Mouse (Mus musculus): ENCODE measurements around the gene Pepd. TPM values are rescaled to one million over a fixed set of nuclear protein-coding genes. Genes with fewer than 3 reads are reported as not detected.

The Pepd gene
- polyA plus RNA-seq, 1 experiment from 2014 or later: 178 TPM

DNA sequence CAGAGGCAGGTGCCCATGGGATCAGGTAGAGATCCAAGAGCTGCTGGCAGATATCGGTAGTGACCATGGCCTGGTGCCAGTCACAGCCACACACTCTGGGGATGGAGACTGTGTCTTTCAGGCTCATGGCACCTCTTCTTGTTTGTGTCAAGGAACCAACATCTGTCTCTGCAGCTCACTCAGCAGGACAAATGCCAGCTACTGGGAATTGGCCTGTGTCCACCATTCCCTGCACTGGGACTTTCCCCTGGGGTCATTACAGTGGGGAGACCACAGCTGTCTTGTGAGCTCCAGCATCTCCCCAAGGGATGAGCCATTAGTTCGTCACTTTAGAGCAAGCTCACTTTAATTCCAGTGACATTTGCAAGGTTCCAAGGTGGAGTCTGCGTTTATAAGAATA is 43.1 kb downstream of the Pepd start:
- 90% methylated on average over 3 of the region's 3 CpGs for WGBS
- Histone ChIP-seq H3K4me3 (ENCODE audit: low read depth, low read length) (no peak overlapping the region), H3K36me3 (ENCODE audit: control insufficient read depth, insufficient read depth) (peaks cover 21% of the 10 kb centered on the region; the same call in 1 of the 2 replicates), H3K27ac (ENCODE audit: low read depth, low read length) (no peak overlapping the region), H3K27me3 (replicated peaks; ENCODE audit: control insufficient read depth, insufficient read depth, low read length) (no peaks in the 10 kb centered on the region), H3K9me3 (ENCODE audit: control insufficient read depth) (no peaks in the 10 kb centered on the region), H3K4me1 (replicated peaks; ENCODE audit: control insufficient read depth, insufficient read depth, low read length) (no peaks in the 10 kb centered on the region), H3K4me2 (replicated peaks; ENCODE audit: low read depth) (no peak overlapping the region), H3K9ac (ENCODE audit: low read depth, low read length) (no peak overlapping the region)
- ATAC-seq: no peak
- TF ChIP-seq CTCF (IDR thresholded peaks at IDR 0.05; ENCODE audit: low read depth): no peak

DNA sequence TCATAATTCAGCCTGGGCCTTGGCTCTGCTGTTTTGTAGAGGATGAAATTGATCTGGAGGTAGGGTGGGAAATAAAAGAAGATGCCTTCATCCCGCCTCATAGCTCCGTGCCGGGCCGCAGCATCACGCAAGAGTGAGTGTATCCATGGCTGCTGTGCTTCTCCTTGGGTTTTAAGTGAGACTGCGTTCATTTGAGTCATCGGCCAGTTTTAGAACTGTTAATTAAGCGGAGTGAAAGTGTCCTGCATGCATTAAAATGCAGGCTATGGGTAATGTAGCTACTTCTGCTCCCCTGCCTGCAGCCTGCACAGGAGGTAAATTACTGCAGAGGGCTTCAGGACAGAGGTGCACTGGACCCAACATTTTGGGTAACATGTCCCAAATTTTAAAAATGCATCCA is 45.0 kb downstream of the Pepd start:
- peaks cover 21% of the 10 kb centered on the region; the same call in 1 of the 2 replicates for H3K36me3 ChIP-seq (ENCODE audit: control insufficient read depth, insufficient read depth)
- no peak overlapping the region for H3K9ac ChIP-seq (ENCODE audit: low read depth, low read length)
- ATAC-seq: no peak
- H3K27me3 ChIP-seq (replicated peaks; ENCODE audit: control insufficient read depth, insufficient read depth, low read length): no peaks in the 10 kb centered on the region
- H3K4me3 ChIP-seq (ENCODE audit: low read depth, low read length): no peak overlapping the region
- H3K27ac ChIP-seq (ENCODE audit: low read depth, low read length): no peak overlapping the region
- no peaks in the 10 kb centered on the region for H3K9me3 ChIP-seq (ENCODE audit: control insufficient read depth)
- WGBS: 94% methylated on average over 8 of the region's 8 CpGs
- H3K4me1 ChIP-seq (replicated peaks; ENCODE audit: control insufficient read depth, insufficient read depth, low read length): no peaks in the 10 kb centered on the region
- H3K4me2 ChIP-seq (replicated peaks; ENCODE audit: low read depth): no peak overlapping the region
- no peak for TF ChIP-seq CTCF (IDR thresholded peaks at IDR 0.05; ENCODE audit: low read depth)

DNA sequence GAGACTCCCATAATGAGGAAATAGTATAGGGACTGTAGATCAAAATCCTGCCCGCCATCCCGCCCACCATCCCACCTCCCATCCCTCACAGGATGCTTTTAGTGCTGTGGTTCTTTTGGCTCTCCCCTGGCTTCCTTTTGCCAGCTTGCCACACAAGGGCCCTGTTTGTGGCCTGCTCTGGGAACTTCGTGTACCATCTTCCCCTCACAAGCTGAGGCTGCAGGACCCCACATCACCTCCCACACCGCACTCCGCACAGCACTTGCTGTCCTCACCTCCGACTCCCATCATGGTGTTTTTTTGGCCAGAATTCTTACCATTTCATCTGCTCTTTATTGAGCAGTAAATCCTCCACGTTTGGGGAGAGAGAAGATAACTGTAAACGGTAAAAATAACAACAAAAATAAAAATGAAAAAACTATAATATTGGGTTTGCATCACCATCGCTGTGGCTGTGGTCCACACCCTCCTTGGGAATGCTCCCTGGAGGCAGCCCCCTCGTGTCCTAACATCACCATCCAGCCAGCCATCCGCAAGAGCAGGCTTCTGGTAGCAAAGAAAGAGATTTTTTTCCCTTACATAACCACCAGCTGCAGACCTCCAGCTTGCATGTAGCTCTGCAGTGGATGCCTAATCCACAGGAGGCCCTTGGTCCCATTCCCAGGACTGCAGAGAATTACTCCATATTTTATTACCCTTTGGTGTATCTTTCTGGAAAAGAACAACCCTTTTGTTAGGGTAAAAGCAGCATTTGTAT is 51.9 kb downstream of the Pepd start:
- Histone ChIP-seq H3K9ac (ENCODE audit: low read depth, low read length) (no peak overlapping the region), H3K4me3 (ENCODE audit: low read depth, low read length) (no peak overlapping the region), H3K4me1 (replicated peaks; ENCODE audit: control insufficient read depth, insufficient read depth, low read length) (no peaks in the 10 kb centered on the region), H3K4me2 (replicated peaks; ENCODE audit: low read depth) (no peak overlapping the region), H3K27me3 (replicated peaks; ENCODE audit: control insufficient read depth, insufficient read depth, low read length) (no peaks in the 10 kb centered on the region), H3K27ac (ENCODE audit: low read depth, low read length) (no peak overlapping the region), H3K9me3 (ENCODE audit: control insufficient read depth) (no peaks in the 10 kb centered on the region), H3K36me3 (ENCODE audit: control insufficient read depth, insufficient read depth) (peaks cover 5% of the 10 kb centered on the region; the same call in 1 of the 2 replicates)
- 88% methylated on average over 11 of the region's 11 CpGs for WGBS
- no peak for ATAC-seq
- no peak for TF ChIP-seq CTCF (IDR thresholded peaks at IDR 0.05; ENCODE audit: low read depth)

DNA sequence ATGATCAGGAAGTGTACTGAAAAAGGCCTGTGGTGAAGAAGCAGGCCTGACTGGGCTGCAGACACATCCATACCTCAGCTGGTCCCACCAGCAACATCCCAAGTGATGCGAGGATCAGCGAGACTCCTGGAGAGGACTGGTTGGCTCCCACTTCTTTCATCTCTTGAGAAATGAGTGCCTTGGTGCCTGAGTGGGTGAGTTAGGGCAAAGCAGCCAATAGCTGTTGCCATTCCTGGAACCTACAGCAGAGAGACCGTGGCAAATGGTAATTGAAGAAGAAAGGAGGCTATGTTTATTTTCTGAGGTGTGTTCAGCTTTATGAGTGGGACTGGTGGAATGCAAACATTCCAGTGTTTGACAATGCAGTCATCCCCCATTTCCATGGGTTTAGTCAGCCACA is 55.2 kb downstream of the Pepd start:
- no peak overlapping the region for H3K4me3 ChIP-seq (ENCODE audit: low read depth, low read length)
- WGBS: 50% methylated on average over 3 of the region's 3 CpGs
- H3K36me3 ChIP-seq (ENCODE audit: control insufficient read depth, insufficient read depth): peaks cover 20% of the 10 kb centered on the region
- no peak overlapping the region for H3K9ac ChIP-seq (ENCODE audit: low read depth, low read length)
- H3K27ac ChIP-seq (ENCODE audit: low read depth, low read length): no peak overlapping the region
- no peak for ATAC-seq
- no peak overlapping the region for H3K4me2 ChIP-seq (replicated peaks; ENCODE audit: low read depth)
- TF ChIP-seq CTCF (IDR thresholded peaks at IDR 0.05; ENCODE audit: low read depth): no peak
- H3K4me1 ChIP-seq (replicated peaks; ENCODE audit: control insufficient read depth, insufficient read depth, low read length): no peaks in the 10 kb centered on the region
- H3K27me3 ChIP-seq (replicated peaks; ENCODE audit: control insufficient read depth, insufficient read depth, low read length): no peaks in the 10 kb centered on the region
- no peaks in the 10 kb centered on the region for H3K9me3 ChIP-seq (ENCODE audit: control insufficient read depth)

DNA sequence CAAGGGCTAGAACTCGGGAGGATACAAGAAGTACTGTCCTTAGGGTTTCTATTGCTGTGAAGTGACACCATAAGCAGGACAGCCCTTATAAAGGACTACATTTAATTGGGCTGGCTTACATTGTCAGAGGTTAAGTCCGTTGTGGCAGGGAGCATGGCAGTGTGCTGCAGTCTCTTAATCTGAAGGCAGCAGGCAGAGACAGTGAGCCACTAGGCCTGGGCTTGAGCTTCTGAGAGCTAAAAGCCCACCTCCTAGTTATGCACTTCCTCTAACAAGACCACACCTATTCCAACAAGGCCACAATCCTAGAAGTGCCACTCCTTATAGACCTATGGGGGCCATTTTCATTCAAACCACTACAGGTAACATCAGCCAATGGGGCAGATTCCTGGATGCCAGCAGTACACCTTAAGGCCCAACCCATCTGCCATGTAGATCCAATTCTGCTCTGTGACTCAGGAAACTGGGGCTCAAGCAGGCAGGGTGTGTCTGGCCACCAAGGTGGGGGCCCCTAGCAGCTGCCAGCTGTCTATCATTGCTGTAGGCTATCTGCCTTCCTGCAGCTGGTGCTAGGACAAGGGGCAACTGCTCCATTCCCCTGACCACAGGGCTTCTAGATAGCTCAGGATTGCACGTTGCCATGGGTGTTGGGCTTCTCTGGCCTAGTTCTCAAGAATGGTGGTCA is 56.7 kb downstream of the Pepd start:
- ATAC-seq: peak; percentile 82
- H3K9ac ChIP-seq (ENCODE audit: low read depth, low read length): no peak overlapping the region
- peaks cover 20% of the 10 kb centered on the region for H3K36me3 ChIP-seq (ENCODE audit: control insufficient read depth, insufficient read depth)
- no peaks in the 10 kb centered on the region for H3K27me3 ChIP-seq (replicated peaks; ENCODE audit: control insufficient read depth, insufficient read depth, low read length)
- H3K4me2 ChIP-seq (replicated peaks; ENCODE audit: low read depth): no peak overlapping the region
- no peak overlapping the region for H3K4me3 ChIP-seq (ENCODE audit: low read depth, low read length)
- no peaks in the 10 kb centered on the region for H3K4me1 ChIP-seq (replicated peaks; ENCODE audit: control insufficient read depth, insufficient read depth, low read length)
- WGBS: 76% methylated on average over 3 of the region's 3 CpGs
- no peak for TF ChIP-seq CTCF (IDR thresholded peaks at IDR 0.05; ENCODE audit: low read depth)
- H3K27ac ChIP-seq (ENCODE audit: low read depth, low read length): no peak overlapping the region
- H3K9me3 ChIP-seq (ENCODE audit: control insufficient read depth): no peaks in the 10 kb centered on the region

DNA sequence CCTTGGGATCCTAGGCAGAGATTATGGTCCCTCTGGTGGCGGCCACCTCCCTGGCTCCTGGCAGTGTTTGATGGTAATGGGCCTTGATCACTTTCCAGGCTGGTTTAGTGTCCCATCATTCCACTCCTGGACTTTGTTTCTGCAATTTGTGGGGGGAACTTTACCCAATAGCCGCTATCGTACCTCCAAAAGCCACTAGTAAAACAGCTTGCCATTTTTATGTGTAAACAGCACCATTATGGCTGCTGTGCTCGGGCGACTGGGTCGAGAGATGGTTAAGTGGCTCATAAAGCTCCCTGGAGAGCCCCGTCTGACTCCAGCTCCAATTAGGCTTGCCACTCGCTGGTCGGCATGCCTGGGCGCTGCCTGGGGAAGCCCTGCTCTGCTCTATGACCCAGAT is 59.6 kb downstream of the Pepd start:
- Histone ChIP-seq H3K27me3 (replicated peaks; ENCODE audit: control insufficient read depth, insufficient read depth, low read length) (no peaks in the 10 kb centered on the region), H3K27ac (ENCODE audit: low read depth, low read length) (no peak overlapping the region), H3K36me3 (ENCODE audit: control insufficient read depth, insufficient read depth) (peaks cover 23% of the 10 kb centered on the region), H3K4me3 (ENCODE audit: low read depth, low read length) (no peak overlapping the region), H3K9me3 (ENCODE audit: control insufficient read depth) (no peaks in the 10 kb centered on the region), H3K4me2 (replicated peaks; ENCODE audit: low read depth) (no peak overlapping the region), H3K4me1 (replicated peaks; ENCODE audit: control insufficient read depth, insufficient read depth, low read length) (no peaks in the 10 kb centered on the region), H3K9ac (ENCODE audit: low read depth, low read length) (no peak overlapping the region)
- ATAC-seq: no peak
- no peak for TF ChIP-seq CTCF (IDR thresholded peaks at IDR 0.05; ENCODE audit: low read depth)
- WGBS: 75% methylated on average over 10 of the region's 10 CpGs
